Mouse (Mus musculus) liver, adult (tissue): ENCODE data around the gene Wdr82.

Experiments used
- GATA4 ChIP-seq: IDR thresholded peaks from 2 replicates; pipeline ENCODE4 v1.6.1; 2014; ENCODE audit warnings: mild to moderate bottlenecking, low read length; ENCODE audit not compliant: insufficient replicate concordance

Gene Wdr82

DNA sequence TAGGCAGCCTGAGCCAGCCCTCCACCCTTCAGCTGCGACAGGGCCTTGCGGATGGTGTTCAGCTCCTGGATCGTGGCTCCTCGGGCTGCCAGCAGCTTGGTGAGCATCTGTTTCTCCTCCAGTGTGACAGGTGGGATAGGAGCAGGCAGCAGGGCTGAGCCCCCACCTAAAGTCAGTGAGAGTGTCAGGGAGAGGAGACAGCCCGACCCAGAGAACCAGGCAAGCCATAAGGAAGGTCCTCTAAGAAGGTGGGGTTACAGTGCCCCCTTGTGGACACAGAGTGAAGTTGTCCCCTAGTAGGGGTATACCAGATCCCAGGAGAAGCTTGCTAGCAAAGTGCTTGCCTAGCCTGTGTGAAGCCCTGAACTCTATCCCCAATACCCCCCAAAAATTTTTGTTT lies 14.3 kb upstream of the Wdr82 start:
- TF ChIP-seq GATA4 = no peak

DNA sequence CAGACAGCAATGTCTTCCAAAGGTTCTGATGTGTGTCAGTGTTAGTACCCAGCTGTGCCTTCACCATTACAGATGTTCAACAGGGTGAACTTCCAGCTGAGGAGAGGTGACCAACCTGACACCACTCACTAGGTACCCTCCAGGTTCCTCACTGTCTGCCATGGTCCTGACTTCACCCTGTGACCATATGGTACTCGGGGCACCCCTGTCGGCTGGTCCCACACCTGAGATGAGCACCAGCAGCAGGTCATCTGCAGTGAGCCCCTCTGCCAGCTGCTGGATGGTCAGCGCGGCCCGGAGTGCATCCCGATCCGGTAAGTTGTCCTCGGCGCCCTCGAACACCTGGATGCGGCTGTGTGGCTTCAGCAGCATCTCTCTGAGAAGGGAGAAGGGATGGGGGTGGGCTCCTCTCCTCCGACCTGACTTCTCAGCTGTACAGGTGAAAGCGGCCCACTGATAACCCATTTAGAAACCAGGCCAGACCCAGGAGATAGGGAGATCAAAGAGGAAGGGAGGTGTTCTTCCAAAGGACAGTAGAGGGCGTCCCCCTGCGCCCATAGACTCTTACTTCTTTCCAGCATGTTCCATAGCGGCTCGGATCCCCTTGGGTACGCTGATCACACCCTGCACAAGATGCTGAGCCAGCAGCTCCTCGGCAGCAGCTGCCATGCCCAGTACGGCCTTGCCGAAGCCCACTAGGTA lies 13.7 kb upstream of the Wdr82 start:
- TF ChIP-seq GATA4 = no peak

DNA sequence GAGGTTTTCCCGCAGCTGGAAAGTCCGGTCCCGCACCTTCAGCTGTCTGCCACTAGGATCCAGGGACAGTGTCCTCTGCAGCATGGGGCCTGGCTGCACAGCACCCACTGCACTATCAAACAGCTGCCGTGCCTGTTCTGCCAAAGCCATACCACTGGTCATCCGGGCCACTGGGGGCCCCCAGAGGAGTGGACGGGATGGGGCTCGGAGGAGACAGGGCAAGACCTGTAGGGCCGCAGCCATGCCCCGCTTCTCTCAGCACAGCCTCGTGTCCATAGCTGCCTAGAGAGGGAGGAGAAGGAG lies 13.2 kb upstream of the Wdr82 start:
- no peak for TF ChIP-seq GATA4

DNA sequence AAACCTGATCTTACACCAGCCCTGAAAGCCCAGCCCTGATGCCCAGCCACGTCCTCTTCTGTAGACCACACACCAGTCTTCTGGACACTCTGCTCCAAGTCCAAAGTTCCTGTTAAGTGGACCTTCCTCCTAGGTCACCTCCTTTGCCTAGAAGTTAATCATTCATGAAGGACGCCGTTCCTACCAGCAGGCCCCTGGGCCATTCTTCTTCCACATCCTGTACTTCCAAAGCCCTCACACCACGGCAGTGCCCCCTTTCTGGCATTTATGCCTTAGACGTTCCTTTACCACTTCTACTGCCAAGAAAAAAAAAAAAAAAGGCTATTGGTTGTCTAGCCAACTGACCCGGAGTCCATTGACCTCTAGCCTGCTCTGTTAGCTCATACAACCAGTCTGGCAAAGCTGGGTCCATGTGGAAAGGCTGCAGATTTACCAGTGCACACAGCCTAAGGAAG lies 12.7 kb upstream of the Wdr82 start, which contains the start of gene Glyctk:
TSS of gene Glyctk (minus strand) at position 102 of the 455 bp plus-strand sequence.
- no peak for TF ChIP-seq GATA4

DNA sequence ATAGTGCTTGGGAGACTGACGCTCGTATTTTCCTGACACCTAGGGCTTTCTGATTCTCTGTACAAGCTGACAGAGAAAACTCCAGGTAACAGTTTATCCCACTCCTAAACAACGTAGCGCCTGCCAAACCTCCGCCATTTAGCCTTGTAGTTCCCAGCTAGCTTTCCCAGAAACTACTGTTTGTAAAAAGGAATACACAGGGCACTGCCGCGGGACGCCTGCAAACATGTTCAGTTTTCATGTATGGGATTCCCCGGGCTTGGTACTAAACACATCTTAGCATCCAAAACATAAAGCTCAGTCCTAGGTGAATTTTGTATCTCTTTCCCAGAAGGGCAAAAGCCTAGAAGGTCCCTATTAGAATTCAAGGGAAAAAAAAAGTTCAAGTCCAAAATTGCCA lies 11.5 kb upstream of the Wdr82 start:
- TF ChIP-seq GATA4 = no peak

DNA sequence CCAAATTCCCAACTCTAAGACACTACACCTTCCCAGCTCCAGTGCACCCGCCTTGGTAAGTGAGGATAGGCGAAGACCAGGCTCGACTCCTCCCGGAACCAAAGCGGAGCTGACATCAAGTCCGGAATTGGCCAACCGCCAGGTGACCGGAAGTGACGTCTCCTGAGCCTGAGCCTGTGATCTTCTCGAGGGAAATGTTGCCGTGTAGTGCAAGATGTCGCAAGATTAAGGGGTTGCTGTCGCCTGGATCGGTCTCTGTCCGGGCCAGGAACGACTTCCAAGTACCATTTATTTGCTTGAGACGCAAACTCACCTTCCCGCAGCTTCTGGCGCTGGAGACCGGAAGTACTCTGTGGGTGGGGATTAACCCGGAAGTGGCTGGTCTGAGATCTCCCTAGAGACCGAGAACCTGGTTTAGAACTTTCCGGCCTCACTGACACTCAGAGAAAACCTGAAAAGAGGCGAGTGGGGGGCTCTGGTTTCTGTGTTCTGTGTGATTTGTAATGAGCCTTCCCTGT lies 10.9 kb upstream of the Wdr82 start:
- TF ChIP-seq GATA4 = no peak

DNA sequence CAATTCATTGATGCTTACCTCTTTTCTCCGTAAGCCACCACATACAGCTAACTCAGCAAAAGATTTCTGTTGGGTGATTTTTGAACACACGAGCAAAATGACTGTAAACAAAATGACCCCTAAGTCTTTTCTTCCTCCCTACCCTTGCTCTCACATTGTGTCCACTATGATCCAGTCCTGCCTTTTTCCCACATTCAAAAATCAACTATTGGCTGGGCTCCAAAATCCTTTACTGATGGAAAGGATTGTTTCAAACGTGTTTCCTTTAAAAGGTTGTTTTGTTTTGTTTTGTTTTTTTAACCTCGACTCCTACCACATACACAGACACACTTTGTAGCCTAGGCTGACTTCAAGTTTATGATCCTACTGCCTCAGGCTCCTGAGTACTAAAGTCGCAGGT lies 10.3 kb upstream of the Wdr82 start:
- no peak for TF ChIP-seq GATA4

DNA sequence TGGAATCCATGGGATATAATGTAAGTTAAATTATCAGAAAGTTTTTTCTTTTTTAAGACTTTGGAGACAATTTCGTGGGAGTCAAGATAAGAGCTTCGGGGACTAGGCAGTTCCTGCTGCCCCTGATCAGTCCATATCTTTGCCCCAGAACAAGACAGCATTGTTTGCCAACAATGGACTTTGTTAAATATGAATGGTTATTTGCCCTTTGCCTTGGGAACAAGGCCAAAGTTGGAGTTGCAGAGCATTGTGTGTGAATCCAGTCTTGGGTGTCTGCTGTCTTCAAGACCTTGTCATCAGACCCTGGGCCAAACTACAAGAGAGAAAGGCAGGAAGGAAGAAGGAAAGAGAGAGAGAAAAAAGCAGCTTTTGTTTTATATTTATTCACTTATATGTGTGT lies 4.0 kb upstream of the Wdr82 start:
- TF ChIP-seq GATA4 = no peak

DNA sequence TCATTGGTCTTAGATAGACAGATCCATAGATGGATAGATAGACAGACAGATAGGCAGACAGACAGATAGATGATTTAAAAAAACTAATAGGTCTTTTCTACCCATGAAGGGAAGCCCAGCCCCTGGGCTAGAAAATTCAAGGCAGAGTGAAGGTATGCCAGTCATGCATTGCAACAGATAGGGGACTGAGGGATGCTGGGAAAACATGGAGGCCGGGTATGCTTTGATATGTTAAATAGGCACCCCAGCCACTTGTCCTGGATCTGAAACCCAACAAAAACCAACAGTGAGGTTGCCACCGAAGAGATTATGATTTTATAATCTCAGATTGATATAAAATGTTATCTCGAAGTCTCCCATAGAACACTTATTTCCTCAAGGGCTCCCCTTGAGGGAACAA lies 3.5 kb upstream of the Wdr82 start:
- no peak for TF ChIP-seq GATA4

DNA sequence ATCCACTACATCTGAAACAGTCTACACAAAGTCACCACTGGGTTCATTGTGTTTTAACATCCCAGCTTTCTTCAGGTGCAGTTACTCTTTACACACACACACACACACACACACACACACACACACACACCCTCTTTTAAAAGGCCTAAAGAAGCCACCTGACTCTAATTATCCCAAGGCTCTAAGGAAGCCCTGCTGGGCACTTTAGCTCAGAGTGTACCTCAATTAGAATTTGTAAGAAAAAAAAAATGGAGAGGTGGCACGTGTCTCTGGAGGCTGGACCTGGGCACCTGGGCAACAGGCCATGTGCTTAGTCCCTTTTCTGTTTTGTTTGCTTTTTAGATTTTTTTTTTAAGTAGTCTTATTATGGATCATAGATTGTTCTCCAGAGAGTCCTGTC lies 3.0 kb upstream of the Wdr82 start:
- no peak for TF ChIP-seq GATA4

DNA sequence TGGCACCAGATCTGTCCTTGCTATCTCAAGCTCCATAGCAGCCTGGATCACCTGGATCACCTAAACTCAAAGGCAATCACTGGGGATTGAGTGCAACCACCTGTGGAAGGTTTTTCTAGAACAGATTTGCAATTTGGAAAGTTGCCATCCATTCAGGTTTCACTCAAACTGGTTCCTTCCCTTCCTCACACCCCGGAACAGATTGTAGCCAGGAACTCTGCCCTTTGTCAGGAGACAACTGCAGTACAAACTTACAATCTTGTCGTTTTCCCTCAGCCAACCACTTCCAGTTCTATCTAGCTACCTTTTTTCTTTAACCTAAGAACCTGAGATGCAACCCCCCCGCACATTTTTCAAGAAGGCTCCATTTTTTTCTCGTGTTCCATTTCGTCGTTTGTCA lies 811 bp upstream of the Wdr82 start:
- no peak for TF ChIP-seq GATA4

DNA sequence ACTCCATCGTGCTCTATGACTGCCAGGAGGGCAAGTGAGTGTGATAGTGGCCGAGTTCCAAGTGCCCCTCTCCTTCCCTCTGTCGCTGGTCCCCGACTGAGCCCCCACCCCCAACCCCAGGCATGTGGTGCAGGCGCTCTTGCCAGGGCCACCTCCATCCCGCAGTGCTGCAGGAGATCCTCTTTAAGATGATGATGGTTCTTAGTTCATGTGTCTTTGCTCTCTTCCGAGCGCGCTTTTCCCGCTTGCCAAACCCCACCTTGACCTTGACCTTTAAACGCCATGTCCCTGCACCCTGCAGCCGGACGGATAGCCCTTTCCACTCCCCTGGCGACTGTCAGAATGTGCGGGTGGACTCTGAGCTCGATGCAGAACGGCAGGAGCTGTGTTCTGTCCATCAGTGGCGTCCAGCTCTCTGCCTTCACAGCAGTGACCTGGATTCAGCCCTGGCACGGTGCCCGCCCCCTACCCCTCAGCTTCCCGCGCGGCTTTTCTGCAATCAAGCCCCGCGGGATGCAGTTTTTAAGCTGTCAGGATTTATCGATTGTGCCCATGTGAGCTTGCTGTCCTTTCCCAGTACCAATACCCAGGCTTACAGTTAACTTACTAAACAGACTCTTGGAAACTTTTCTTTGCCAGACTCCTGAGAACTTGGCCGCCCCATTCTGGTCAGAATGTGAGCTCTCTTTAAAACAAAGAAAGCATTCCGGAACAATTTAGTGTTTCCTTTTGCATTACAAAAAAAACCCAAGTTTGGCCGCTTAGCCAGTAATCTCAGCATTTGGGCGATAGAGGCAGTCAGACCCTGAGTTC lies 824 bp downstream of the Wdr82 start:
- TF ChIP-seq GATA4 = no peak

DNA sequence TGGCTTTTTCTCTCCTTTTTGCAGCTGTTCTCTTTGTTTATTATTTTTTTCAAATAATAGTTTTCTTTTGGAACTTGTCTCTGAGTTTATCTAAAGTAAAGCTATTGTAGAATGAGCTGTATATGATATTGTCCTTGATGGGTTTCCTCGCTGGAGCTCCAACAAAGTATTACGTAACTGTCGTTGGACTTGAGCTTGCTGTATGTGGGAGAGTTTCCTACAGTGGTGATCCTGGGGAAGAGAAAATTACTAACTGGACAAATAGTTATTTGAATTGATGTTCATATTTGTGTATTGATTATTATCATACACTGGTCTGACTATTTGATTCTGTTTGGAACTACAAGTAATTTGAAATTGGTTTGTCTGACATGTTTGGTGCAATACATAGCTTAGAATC lies 1.8 kb downstream of the Wdr82 start:
- TF ChIP-seq GATA4 = no peak

DNA sequence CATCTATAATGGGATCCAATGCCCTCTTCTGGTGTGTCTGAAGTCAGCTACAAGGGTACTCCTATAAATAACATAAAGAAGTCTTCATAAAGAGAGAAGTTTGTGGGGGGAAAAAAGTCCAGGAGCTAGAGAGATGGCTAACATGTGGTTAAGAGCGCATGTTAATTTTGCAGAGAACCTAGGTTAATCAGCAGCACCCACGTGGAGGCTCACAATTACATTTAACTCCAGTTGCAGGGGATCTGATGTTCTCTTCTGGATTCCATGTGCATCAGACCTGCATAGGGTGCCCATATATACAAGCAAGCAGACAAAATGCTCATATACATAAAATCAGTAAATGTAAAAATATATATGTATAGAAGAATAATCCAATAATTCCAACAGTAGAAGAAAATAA lies 2.6 kb downstream of the Wdr82 start:
- no peak for TF ChIP-seq GATA4

DNA sequence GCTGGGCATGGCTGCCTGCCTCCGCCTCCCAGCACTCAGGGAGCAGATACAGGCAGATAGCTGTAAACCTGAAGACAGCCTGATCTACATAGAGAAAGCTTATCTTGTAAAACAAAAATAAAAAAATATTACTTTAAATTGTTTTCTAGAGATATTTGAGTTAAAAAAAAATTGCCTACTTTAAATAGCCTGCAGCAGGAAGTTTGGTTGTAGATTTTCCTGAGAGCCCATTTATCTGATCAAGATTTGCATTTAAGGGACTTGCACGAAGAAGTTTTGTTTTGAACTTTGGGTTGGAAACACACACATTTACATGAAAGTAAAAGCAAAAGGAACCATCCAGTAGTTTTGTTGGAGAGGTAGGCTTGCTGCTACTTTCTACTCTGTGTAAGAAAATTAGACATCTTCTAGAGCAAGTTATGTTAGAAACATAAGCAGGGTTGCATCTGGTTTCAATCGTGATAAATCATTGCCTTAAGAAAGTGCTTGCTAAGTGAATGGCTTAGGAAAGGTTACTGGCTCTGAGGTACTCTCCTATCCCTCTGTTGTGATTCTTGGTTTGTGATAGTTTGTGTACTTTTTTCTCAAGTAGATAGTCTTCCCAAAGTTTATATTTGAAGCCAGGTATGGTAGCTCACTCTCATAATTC lies 4.9 kb downstream of the Wdr82 start:
- TF ChIP-seq GATA4 = no peak

DNA sequence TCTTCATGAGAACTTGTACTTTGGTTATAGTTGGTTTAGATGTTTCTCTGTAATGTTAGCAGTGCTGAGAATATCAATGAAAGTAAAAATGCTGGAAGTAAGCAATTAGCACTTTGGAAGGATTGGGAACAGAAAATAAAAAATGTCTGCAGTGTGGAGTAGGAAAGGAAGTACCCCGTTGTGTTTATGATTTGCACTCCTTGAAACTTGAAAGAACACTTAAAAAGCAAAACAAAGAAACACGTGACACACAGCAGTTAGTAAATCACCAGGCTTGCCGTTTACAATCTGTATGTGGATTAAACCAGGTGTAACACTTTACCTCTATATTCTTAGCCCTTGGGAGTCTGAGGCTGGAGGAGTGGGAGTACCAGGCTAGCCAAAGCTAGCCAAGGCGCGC lies 6.0 kb downstream of the Wdr82 start:
- no peak for TF ChIP-seq GATA4

DNA sequence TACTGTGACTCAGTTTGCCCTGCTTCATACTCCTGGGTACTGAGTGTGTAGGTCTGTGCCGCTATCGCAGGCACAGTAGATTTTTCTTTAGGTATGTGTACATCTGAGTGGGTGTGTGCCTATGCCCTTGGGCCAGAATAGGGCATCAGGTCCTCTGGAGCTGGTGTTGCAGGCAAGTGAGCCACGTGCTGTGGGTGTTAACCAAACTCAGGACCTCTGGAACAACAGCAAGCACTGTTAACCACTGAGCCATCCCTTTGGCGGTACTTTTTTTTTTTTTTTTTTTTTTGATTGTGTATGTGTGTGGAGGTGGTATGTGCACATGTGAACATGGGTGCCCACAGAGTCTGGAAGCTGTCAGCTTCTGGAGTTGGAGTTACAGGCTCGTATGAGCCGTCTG lies 7.1 kb downstream of the Wdr82 start:
- TF ChIP-seq GATA4 = no peak

DNA sequence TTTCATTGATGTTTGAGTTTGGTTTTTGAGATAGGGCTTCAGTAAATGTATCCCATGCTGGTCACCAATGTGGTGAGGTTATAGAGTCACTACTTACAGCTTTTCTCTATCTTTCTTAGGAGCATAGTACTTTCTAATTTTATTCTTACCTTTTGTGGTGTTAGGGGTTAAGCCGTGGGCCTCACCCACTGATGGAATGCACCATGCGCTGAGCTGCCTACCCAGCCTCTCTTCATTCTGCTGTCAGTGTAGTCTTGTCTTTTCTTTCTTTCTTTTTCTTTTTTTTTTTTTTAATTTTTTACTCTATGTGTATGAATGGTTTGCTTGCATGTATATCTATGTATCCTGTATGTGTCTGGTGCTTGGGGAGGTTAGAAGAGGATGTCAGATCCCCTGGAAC lies 8.7 kb downstream of the Wdr82 start:
- no peak for TF ChIP-seq GATA4
